Mouse (Mus musculus): Measurements from ENCODE around the gene March4.

DNA sequence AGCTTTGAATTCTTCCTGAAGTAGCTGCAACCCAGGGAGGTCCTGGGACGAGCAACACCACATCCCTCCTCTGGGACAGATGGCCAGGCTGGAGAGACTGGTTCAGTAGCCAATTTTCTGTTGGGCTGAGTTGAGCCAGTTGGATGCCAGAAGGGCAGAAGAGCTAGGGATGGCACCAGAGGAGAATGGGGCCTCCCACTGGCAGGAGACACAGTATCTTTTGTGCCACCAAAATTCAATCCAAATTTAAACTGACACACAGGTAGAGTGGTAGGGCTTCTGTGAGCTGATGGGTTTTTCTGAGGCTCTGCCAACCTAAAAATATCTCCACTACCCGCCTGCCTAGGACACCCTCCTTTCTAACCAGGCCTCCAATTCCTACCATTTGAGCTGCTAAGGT lies 21.9 kb upstream of the March4 start:
- TF ChIP-seq CTCF (IDR thresholded peaks at IDR 0.05; ENCODE audit: low read depth), result no peak
- TF ChIP-seq EP300 (optimal IDR thresholded peaks at IDR 0.05), result no peak
